Mouse (Mus musculus): Measurements from ENCODE around the gene Bcl11a. TPM values are rescaled to one million over a fixed set of nuclear protein-coding genes. Genes with fewer than 3 reads are reported as not detected.

Gene Bcl11a
- polyA plus RNA-seq, 1 experiment from 2014 or later = 40.8 TPM

GRCm38 (mm10) chr11:24171675-24172285, 93.9 kb downstream of the Bcl11a start:
- H3K4me2 ChIP-seq (replicated peaks; ENCODE audit: low read depth, low read length) = no peak overlapping the region
- H3K9ac ChIP-seq (replicated peaks; ENCODE audit: low read depth, low read length) = no peak overlapping the region
- H3K27ac ChIP-seq (ENCODE audit: low read length) = no peak overlapping the region
- H3K27me3 ChIP-seq (ENCODE audit: control insufficient read depth, insufficient read depth, low read length) = no peaks in the 10 kb centered on the region
- no peaks in the 10 kb centered on the region for H3K9me3 ChIP-seq (ENCODE audit: control insufficient read depth, low read depth, low read length)
- WGBS = 76% methylated on average over 5 of the region's 5 CpGs
- no peaks in the 10 kb centered on the region for H3K36me3 ChIP-seq (ENCODE audit: control insufficient read depth, insufficient read depth, low read length)
- no peaks in the 10 kb centered on the region for H3K4me1 ChIP-seq (ENCODE audit: control insufficient read depth, insufficient read depth, low read length)
- ATAC-seq (ENCODE audit: insufficient number of reproducible peaks, insufficient read depth, low FRiP score, low read depth) = no peak
- no peak overlapping the region for H3K4me3 ChIP-seq (ENCODE audit: low read depth, low read length)

GRCm38 (mm10) chr11:24172585-24172984, 94.7 kb downstream of the Bcl11a start:
- H3K9me3 ChIP-seq (ENCODE audit: control insufficient read depth, low read depth, low read length) = no peaks in the 10 kb centered on the region
- no peaks in the 10 kb centered on the region for H3K4me1 ChIP-seq (ENCODE audit: control insufficient read depth, insufficient read depth, low read length)
- no peaks in the 10 kb centered on the region for H3K27me3 ChIP-seq (ENCODE audit: control insufficient read depth, insufficient read depth, low read length)
- no peak overlapping the region for H3K4me2 ChIP-seq (replicated peaks; ENCODE audit: low read depth, low read length)
- H3K36me3 ChIP-seq (ENCODE audit: control insufficient read depth, insufficient read depth, low read length) = no peaks in the 10 kb centered on the region
- 95% methylated on average over 17 of the region's 17 CpGs for WGBS
- no peak overlapping the region for H3K27ac ChIP-seq (ENCODE audit: low read length)
- no peak for ATAC-seq (ENCODE audit: insufficient number of reproducible peaks, insufficient read depth, low FRiP score, low read depth)
- H3K4me3 ChIP-seq (ENCODE audit: low read depth, low read length) = no peak overlapping the region
- H3K9ac ChIP-seq (replicated peaks; ENCODE audit: low read depth, low read length) = no peak overlapping the region

- no peaks in the 10 kb centered on the region for H3K36me3 ChIP-seq (ENCODE audit: control insufficient read depth, insufficient read depth, low read length)
- no peak overlapping the region for H3K4me2 ChIP-seq (replicated peaks; ENCODE audit: low read depth, low read length)
- no peaks in the 10 kb centered on the region for H3K9me3 ChIP-seq (ENCODE audit: control insufficient read depth, low read depth, low read length)
- H3K4me1 ChIP-seq (ENCODE audit: control insufficient read depth, insufficient read depth, low read length) = no peaks in the 10 kb centered on the region
- H3K4me3 ChIP-seq (ENCODE audit: low read depth, low read length) = no peak overlapping the region
- ATAC-seq (ENCODE audit: insufficient number of reproducible peaks, insufficient read depth, low FRiP score, low read depth) = no peak
- no peak overlapping the region for H3K9ac ChIP-seq (replicated peaks; ENCODE audit: low read depth, low read length)
- H3K27me3 ChIP-seq (ENCODE audit: control insufficient read depth, insufficient read depth, low read length) = no peaks in the 10 kb centered on the region
- WGBS = 53% methylated on average over 2 of the region's 2 CpGs
- no peak overlapping the region for H3K27ac ChIP-seq (ENCODE audit: low read length)
Observed at GRCm38 (mm10) chr11:24174161-24174792, 96.4 kb downstream of the Bcl11a start.

GRCm38 (mm10) chr11:24177458-24177857, 99.6 kb downstream of the Bcl11a start:
- Histone ChIP-seq H3K27ac (ENCODE audit: low read length) (no peak overlapping the region), H3K4me1 (ENCODE audit: control insufficient read depth, insufficient read depth, low read length) (no peaks in the 10 kb centered on the region), H3K36me3 (ENCODE audit: control insufficient read depth, insufficient read depth, low read length) (no peaks in the 10 kb centered on the region), H3K9ac (replicated peaks; ENCODE audit: low read depth, low read length) (no peak overlapping the region), H3K27me3 (ENCODE audit: control insufficient read depth, insufficient read depth, low read length) (no peaks in the 10 kb centered on the region), H3K9me3 (ENCODE audit: control insufficient read depth, low read depth, low read length) (no peaks in the 10 kb centered on the region), H3K4me3 (ENCODE audit: low read depth, low read length) (no peak overlapping the region), H3K4me2 (replicated peaks; ENCODE audit: low read depth, low read length) (no peak overlapping the region)
- no peak for ATAC-seq (ENCODE audit: insufficient number of reproducible peaks, insufficient read depth, low FRiP score, low read depth)
- WGBS = 89% methylated on average over 4 of the region's 4 CpGs

- 88% methylated on average over 6 of the region's 6 CpGs for WGBS
- H3K4me1 ChIP-seq (ENCODE audit: control insufficient read depth, insufficient read depth, low read length) = no peaks in the 10 kb centered on the region
- no peaks in the 10 kb centered on the region for H3K36me3 ChIP-seq (ENCODE audit: control insufficient read depth, insufficient read depth, low read length)
- H3K9me3 ChIP-seq (ENCODE audit: control insufficient read depth, low read depth, low read length) = no peaks in the 10 kb centered on the region
- ATAC-seq (ENCODE audit: insufficient number of reproducible peaks, insufficient read depth, low FRiP score, low read depth) = no peak
- H3K9ac ChIP-seq (replicated peaks; ENCODE audit: low read depth, low read length) = no peak overlapping the region
- no peak overlapping the region for H3K4me2 ChIP-seq (replicated peaks; ENCODE audit: low read depth, low read length)
- no peak overlapping the region for H3K4me3 ChIP-seq (ENCODE audit: low read depth, low read length)
- no peak overlapping the region for H3K27ac ChIP-seq (ENCODE audit: low read length)
- H3K27me3 ChIP-seq (ENCODE audit: control insufficient read depth, insufficient read depth, low read length) = no peaks in the 10 kb centered on the region
Observed at GRCm38 (mm10) chr11:24178823-24179476, 101.1 kb downstream of the Bcl11a start.

GRCm38 (mm10) chr11:24180040-24180439, 102.2 kb downstream of the Bcl11a start:
- Histone ChIP-seq H3K9me3 (ENCODE audit: control insufficient read depth, low read depth, low read length) (no peaks in the 10 kb centered on the region), H3K4me2 (replicated peaks; ENCODE audit: low read depth, low read length) (no peak overlapping the region), H3K27ac (ENCODE audit: low read length) (no peak overlapping the region), H3K27me3 (ENCODE audit: control insufficient read depth, insufficient read depth, low read length) (no peaks in the 10 kb centered on the region), H3K36me3 (ENCODE audit: control insufficient read depth, insufficient read depth, low read length) (no peaks in the 10 kb centered on the region), H3K4me1 (ENCODE audit: control insufficient read depth, insufficient read depth, low read length) (no peaks in the 10 kb centered on the region), H3K9ac (replicated peaks; ENCODE audit: low read depth, low read length) (no peak overlapping the region), H3K4me3 (ENCODE audit: low read depth, low read length) (no peak overlapping the region)
- no peak for ATAC-seq (ENCODE audit: insufficient number of reproducible peaks, insufficient read depth, low FRiP score, low read depth)
- WGBS = 69% methylated on average over 7 of the region's 7 CpGs

- Histone ChIP-seq H3K27ac (ENCODE audit: low read length) (no peak overlapping the region), H3K27me3 (ENCODE audit: control insufficient read depth, insufficient read depth, low read length) (no peaks in the 10 kb centered on the region), H3K9me3 (ENCODE audit: control insufficient read depth, low read depth, low read length) (no peaks in the 10 kb centered on the region), H3K4me1 (ENCODE audit: control insufficient read depth, insufficient read depth, low read length) (no peaks in the 10 kb centered on the region), H3K36me3 (ENCODE audit: control insufficient read depth, insufficient read depth, low read length) (no peaks in the 10 kb centered on the region), H3K4me2 (replicated peaks; ENCODE audit: low read depth, low read length) (no peak overlapping the region), H3K4me3 (ENCODE audit: low read depth, low read length) (no peak overlapping the region), H3K9ac (replicated peaks; ENCODE audit: low read depth, low read length) (no peak overlapping the region)
- 88% methylated on average over 7 of the region's 7 CpGs for WGBS
- no peak for ATAC-seq (ENCODE audit: insufficient number of reproducible peaks, insufficient read depth, low FRiP score, low read depth)
Observed at GRCm38 (mm10) chr11:24183501-24183900, 105.6 kb downstream of the Bcl11a start.

- Histone ChIP-seq H3K27me3 (ENCODE audit: control insufficient read depth, insufficient read depth, low read length) (no peaks in the 10 kb centered on the region), H3K9me3 (ENCODE audit: control insufficient read depth, low read depth, low read length) (no peaks in the 10 kb centered on the region), H3K4me1 (ENCODE audit: control insufficient read depth, insufficient read depth, low read length) (no peaks in the 10 kb centered on the region), H3K36me3 (ENCODE audit: control insufficient read depth, insufficient read depth, low read length) (no peaks in the 10 kb centered on the region), H3K4me2 (replicated peaks; ENCODE audit: low read depth, low read length) (no peak overlapping the region), H3K4me3 (ENCODE audit: low read depth, low read length) (no peak overlapping the region), H3K27ac (ENCODE audit: low read length) (no peak overlapping the region), H3K9ac (replicated peaks; ENCODE audit: low read depth, low read length) (no peak overlapping the region)
- WGBS = 71% methylated on average over 5 of the region's 5 CpGs
- no peak for ATAC-seq (ENCODE audit: insufficient number of reproducible peaks, insufficient read depth, low FRiP score, low read depth)
Observed at GRCm38 (mm10) chr11:24184932-24185331, 107.1 kb downstream of the Bcl11a start.
